Mouse (Mus musculus) heart, adult 2 months (tissue): ENCODE data around the gene Gtf3c5. TPM values are rescaled to one million over a fixed set of nuclear protein-coding genes. Genes with fewer than 3 reads are reported as not detected.

Source experiments
- DNase-seq, 2 experiments: peaks; one replicate each; pipeline ENCODE4 v3.0.0; 2021
- H3K27ac ChIP-seq: fragments of 200-600 bp; 2 replicates; pipeline ENCODE4 v1.8.1; 2022
- H3K27me3 ChIP-seq: fragments of 200-500 bp; 2 replicates; pipeline ENCODE4 v1.6.1; 2012; ENCODE audit warnings: mild to moderate bottlenecking, low read length, inconsistent platforms, mixed read lengths; ENCODE audit not compliant: control insufficient read depth, insufficient read depth
- H3K36me3 ChIP-seq: fragments of 200-500 bp; 2 replicates; pipeline ENCODE4 v1.6.1; 2012; ENCODE audit warnings: low read length, inconsistent platforms; ENCODE audit not compliant: control insufficient read depth, insufficient read depth
- H3K4me1 ChIP-seq: fragments of 200-500 bp; 2 replicates; pipeline ENCODE4 v1.6.1; 2011; ENCODE audit warnings: low read length; ENCODE audit not compliant: control insufficient read depth, insufficient read depth
- H3K4me3 ChIP-seq: fragments of 200-600 bp; 2 replicates; pipeline ENCODE4 v1.8.1; 2022
- H3K79me2 ChIP-seq: fragments of 200-500 bp; replicated peaks from 2 replicates; pipeline ENCODE4 v1.6.1; 2012; ENCODE audit warnings: mild to moderate bottlenecking, inconsistent platforms, low read length, moderate library complexity, mixed read lengths; ENCODE audit not compliant: control insufficient read depth, insufficient read depth
- H3K9ac ChIP-seq: fragments of 200-500 bp; 2 replicates; pipeline ENCODE4 v1.6.1; 2012; ENCODE audit warnings: low read depth, mild to moderate bottlenecking, control low read depth, inconsistent platforms, low read length, mixed read lengths
- CTCF ChIP-seq: fragments of 200-600 bp; IDR thresholded peaks from 2 replicates; pipeline ENCODE4 v1.8.1; 2022; ENCODE audit warnings: antibody characterized with exemption, mild to moderate bottlenecking, moderate library complexity
- EP300 ChIP-seq: fragments of 200-500 bp; IDR thresholded peaks from 2 replicates; pipeline ENCODE4 v1.6.1; 2011; ENCODE audit warnings: low read depth, low read length, control low read depth; ENCODE audit not compliant: insufficient read depth
- POLR2A ChIP-seq: fragments of 200-500 bp; IDR thresholded peaks from 2 replicates; pipeline ENCODE4 v1.6.1; 2011; ENCODE audit warnings: mild to moderate bottlenecking, low read depth, low read length, control low read depth; ENCODE audit not compliant: insufficient read depth
- WGBS: fragments of 180-500 bp; shearing (Covaris S2); methylation state at CpG from one replicate; pipeline ENCODE4 v1.1.7; 2018; 5-methylcytosine and 5-hydroxymethylcytosine counted together
- intact Hi-C: fragments of 180-260 bp; cut with DNase I; formaldehyde crosslinking; loops from one replicate; pipeline ENCODE4 v1.15.1; 2025
- polyA plus RNA-seq: library from polyadenylated mRNA; depleted of rRNA; stranded (reverse); fragments of >200 nt; gene quantifications from 2 replicates; pipeline ENCODE4 v1.2.3, GENCODE M21; 2012
- total RNA-seq, 2 experiments: library from RNA; stranded (reverse); gene quantifications; 2 replicates each; pipeline ENCODE4 v1.2.3; 2021

Gtf3c5 gene
- total and polyA plus RNA-seq, 3 experiments = 11.0 to 14.3 (median 12.2) TPM

DNA sequence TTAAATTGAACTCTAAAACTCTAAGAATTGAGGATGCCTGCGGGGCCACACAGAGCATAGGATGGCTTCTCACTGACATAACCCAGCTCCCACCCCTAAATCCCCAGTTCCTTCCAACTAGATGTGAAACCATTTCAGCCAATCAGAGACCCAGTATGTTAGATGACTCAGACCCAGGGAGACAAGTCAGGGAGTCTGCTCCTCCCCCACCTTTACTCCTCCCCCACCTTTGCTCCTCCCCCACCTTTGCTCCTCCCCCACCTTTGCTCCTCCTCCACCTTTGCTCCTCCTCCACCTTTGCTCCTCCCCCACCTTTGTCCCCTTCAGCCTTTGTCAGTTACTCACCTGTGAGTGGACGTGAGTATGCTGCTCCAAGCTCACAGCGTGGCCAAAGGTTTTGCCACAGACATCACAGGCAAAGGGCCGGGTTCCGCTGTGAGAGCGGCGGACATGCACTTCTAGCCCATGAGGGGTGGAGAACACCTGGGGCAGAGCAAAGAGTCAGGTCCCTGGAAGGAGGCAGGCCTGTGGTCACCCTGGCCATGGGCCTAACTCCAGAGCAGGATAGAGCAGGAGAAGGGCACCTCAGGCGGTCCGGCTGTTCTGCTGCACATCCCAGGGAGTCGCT lies 29.0 kb upstream of the Gtf3c5 start:
- no peak for DNase-seq
- intact Hi-C loops = no loop called here
- Histone ChIP-seq H3K9ac (no peak overlapping the region), H3K36me3 (no peaks in the 10 kb centered on the region), H3K4me1 (no peaks in the 10 kb centered on the region), H3K27me3 (no peaks in the 10 kb centered on the region), H3K79me2 (no peaks in the 10 kb centered on the region), H3K4me3 (no peak overlapping the region), H3K27ac (no peak overlapping the region)
- TF ChIP-seq POLR2A = no peak
- TF ChIP-seq CTCF = no peak
- WGBS = 80% methylated on average over 10 of the region's 10 CpGs

- no peak overlapping the region for H3K27ac ChIP-seq
- no peak for TF ChIP-seq EP300
- TF ChIP-seq POLR2A = no peak
- no peak for TF ChIP-seq CTCF
- DNase-seq = no peak
- H3K9ac ChIP-seq = no peak overlapping the region
- no peaks in the 10 kb centered on the region for H3K4me1 ChIP-seq
- no peaks in the 10 kb centered on the region for H3K36me3 ChIP-seq
- intact Hi-C loops = no loop called here
- H3K27me3 ChIP-seq = no peaks in the 10 kb centered on the region
- no peaks in the 10 kb centered on the region for H3K79me2 ChIP-seq
- WGBS = 72% methylated on average over 17 of the region's 17 CpGs
- no peak overlapping the region for H3K4me3 ChIP-seq
These were observed 27.8 kb upstream of the Gtf3c5 start for GRCm38 (mm10) chr2:28611407-28611787.

- Histone ChIP-seq H3K27ac (no peak overlapping the region), H3K27me3 (no peaks in the 10 kb centered on the region), H3K9ac (no peak overlapping the region), H3K4me1 (no peaks in the 10 kb centered on the region), H3K4me3 (no peak overlapping the region), H3K36me3 (no peaks in the 10 kb centered on the region), H3K79me2 (no peaks in the 10 kb centered on the region)
- intact Hi-C loops = no loop called here
- 85% methylated on average over 12 of the region's 12 CpGs for WGBS
- no peak for TF ChIP-seq EP300
- TF ChIP-seq CTCF = no peak
- TF ChIP-seq POLR2A = no peak
- no peak for DNase-seq
These were observed 27.3 kb upstream of the Gtf3c5 start for GRCm38 (mm10) chr2:28610716-28611406.

- TF ChIP-seq CTCF (no peak), POLR2A (no peak)
- H3K4me3 ChIP-seq = no peak overlapping the region
- DNase-seq = no peak
- no peak overlapping the region for H3K27ac ChIP-seq
- 81% methylated on average over 10 of the region's 10 CpGs for WGBS
- no peaks in the 10 kb centered on the region for H3K79me2 ChIP-seq
- no peak overlapping the region for H3K9ac ChIP-seq
- intact Hi-C loops = no loop called here
- no peaks in the 10 kb centered on the region for H3K27me3 ChIP-seq
- no peaks in the 10 kb centered on the region for H3K4me1 ChIP-seq
- no peaks in the 10 kb centered on the region for H3K36me3 ChIP-seq
These were observed 26.3 kb upstream of the Gtf3c5 start for GRCm38 (mm10) chr2:28609851-28610250.

DNA sequence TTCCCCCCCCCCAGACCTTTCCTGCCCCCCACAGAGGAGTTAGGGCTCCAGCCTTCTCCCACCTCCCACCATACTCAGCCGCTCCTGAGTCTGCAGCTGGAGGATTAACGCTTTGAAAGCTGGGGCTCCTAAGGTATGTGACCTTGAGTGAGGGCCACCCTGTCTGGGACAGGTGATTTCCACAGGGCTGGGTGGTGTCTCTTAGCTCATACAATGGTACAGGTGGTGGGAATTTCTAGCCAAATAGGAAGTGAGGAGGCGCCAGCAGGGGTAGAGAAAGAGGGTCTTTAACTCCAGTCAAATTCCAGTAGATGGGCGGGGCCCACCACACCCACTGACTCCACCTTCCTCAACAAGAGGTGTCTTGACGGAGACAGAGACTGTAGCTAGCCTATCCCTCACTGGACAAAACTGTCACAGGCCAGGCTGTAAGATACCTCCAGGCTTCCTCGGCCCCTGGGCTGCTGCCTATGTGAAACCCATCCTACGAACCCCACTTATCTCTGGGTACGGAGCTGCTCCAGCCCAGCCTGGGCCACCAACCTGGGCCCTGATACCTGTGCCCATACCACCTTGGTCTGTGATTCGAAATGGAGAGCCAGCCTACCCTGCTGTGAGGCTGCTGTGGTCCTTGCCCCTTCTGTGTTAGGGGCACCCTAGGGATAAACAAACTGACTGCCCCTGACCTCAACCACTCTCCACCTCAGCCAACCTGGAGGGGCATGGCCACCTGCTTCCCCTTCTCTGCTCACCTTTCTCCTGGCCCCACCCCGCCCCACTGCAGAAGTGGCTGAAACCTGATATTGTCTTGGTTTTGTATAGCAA lies 24.0 kb upstream of the Gtf3c5 start:
- Histone ChIP-seq H3K4me1 (no peaks in the 10 kb centered on the region), H3K4me3 (no peak overlapping the region), H3K36me3 (no peaks in the 10 kb centered on the region), H3K79me2 (no peaks in the 10 kb centered on the region), H3K27ac (no peak overlapping the region), H3K27me3 (no peaks in the 10 kb centered on the region), H3K9ac (no peak overlapping the region)
- intact Hi-C loops = no loop called here
- no peak for DNase-seq
- TF ChIP-seq EP300 (no peak), CTCF (no peak), POLR2A (no peak)
- 56% methylated on average over 10 of the region's 10 CpGs for WGBS
